Mouse (Mus musculus) thymus, adult 2 months (tissue): ENCODE results near the gene Tmem126a.

Source experiments
- CTCF ChIP-seq: fragments of 200-500 bp; IDR thresholded peaks from 2 replicates; pipeline ENCODE4 v1.5.1; 2012; ENCODE audit warnings: mild to moderate bottlenecking, control low read depth, low read length, moderate library complexity, borderline replicate concordance; ENCODE audit not compliant: control insufficient read depth, poor library complexity, insufficient read depth; ENCODE audit errors: extremely low read depth
- POLR2A ChIP-seq: fragments of 200-500 bp; IDR thresholded peaks from 2 replicates; pipeline ENCODE4 v1.6.1; 2012; ENCODE audit warnings: mild to moderate bottlenecking, low read length, control low read depth, moderate library complexity; ENCODE audit not compliant: control insufficient read depth, poor library complexity, insufficient read depth; ENCODE audit errors: extremely low read depth

DNA sequence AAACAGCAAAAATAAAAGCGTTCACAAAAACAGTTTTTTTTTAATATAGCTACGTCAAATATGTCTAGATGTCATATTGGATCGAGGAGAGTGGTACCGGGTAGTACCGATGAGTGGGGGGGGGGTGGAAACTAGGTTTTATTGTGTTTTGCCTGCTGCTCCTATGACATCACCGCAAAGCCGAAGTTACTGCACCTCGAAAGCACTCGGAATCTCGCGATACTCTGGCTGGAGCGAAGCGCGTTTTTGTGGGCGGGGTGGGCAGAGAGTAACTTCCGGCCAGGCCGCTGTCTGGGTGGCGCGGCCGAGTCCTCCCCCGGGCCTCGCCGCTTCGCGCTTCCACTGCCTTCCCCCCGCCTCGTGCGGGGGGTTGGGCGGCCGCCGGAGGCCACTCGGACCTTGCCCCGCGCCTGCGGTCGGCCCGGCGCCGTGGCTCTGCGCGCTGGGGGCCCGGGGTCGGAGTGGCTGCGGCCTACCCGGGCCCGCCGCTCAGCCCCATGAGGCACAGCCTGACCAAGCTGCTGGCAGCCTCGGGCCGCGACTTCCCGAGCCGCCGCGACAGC, 14.4 kb downstream of the Tmem126a start, which contains the start of gene Crebzf:
- TF ChIP-seq CTCF (no peak), POLR2A (peak; percentile 87)
